Mouse (Mus musculus) hindbrain, embryonic 16.5 days (tissue): ENCODE measurements around the gene Stk32c. TPM values are rescaled to one million over a fixed set of nuclear protein-coding genes. Genes with fewer than 3 reads are reported as not detected.

Experiments
- ATAC-seq: fragments of 200-750 bp; cut with Nextera tagmentation; 2 replicates; pipeline ENCODE4 v1.8.0; 2017; ENCODE audit warnings: moderate TSS enrichment, moderate library complexity
- H3K27ac ChIP-seq: fragments of 300-500 bp; sonication (generic); 2 replicates; pipeline ENCODE4 v1.5.1; 2014; ENCODE audit warnings: low read depth, mild to moderate bottlenecking, control low read depth, low read length, moderate library complexity
- H3K27me3 ChIP-seq: fragments of 300-500 bp; sonication (generic); replicated peaks from 2 replicates; pipeline ENCODE4 v1.6.1; 2014; ENCODE audit warnings: low read length; ENCODE audit not compliant: control insufficient read depth, insufficient read depth
- H3K36me3 ChIP-seq: fragments of 300-500 bp; sonication (generic); 2 replicates; pipeline ENCODE4 v1.6.1; 2014; ENCODE audit warnings: mild to moderate bottlenecking, low read length, moderate library complexity, mixed read lengths; ENCODE audit not compliant: control insufficient read depth, insufficient read depth
- H3K4me1 ChIP-seq: fragments of 300-500 bp; sonication (generic); 2 replicates; pipeline ENCODE4 v1.6.1; 2014; ENCODE audit warnings: low read depth, low read length; ENCODE audit not compliant: control insufficient read depth, insufficient read depth
- H3K4me2 ChIP-seq: fragments of 300-500 bp; sonication (generic); 2 replicates; pipeline ENCODE4 v1.6.1; 2014; ENCODE audit warnings: mild to moderate bottlenecking, low read length, control low read depth, moderate library complexity
- H3K4me3 ChIP-seq: fragments of 300-500 bp; sonication (generic); 2 replicates; pipeline ENCODE4 v1.5.1; 2014; ENCODE audit warnings: mild to moderate bottlenecking, low read length, control low read depth, moderate library complexity
- H3K9ac ChIP-seq: fragments of 300-500 bp; sonication (generic); 2 replicates; pipeline ENCODE4 v1.6.1; 2014; ENCODE audit warnings: low read depth, mild to moderate bottlenecking, control low read depth, low read length, moderate library complexity
- H3K9me3 ChIP-seq: fragments of 300-500 bp; sonication (generic); 2 replicates; pipeline ENCODE4 v1.6.1; 2014; ENCODE audit warnings: mild to moderate bottlenecking, low read length, moderate library complexity; ENCODE audit not compliant: control insufficient read depth
- WGBS: fragments of 180-500 bp; shearing (Covaris S2); extraction: QIAGEN DNeasy Blood & Tissue Kit; methylation state at CpG from one replicate; pipeline ENCODE4 v1.1.7; 2014; 5-methylcytosine and 5-hydroxymethylcytosine counted together
- polyA plus RNA-seq: library from polyadenylated mRNA; unstranded; fragments of >200 nt; fragmentation: Nextera tagmentation; extraction: Ambion mirVana; gene quantifications from 2 replicates; pipeline ENCODE4 v1.2.1, GENCODE M21; 2015

Stk32c gene
- polyA plus RNA-seq, 1 experiment from 2014 or later = 3.0 TPM

DNA sequence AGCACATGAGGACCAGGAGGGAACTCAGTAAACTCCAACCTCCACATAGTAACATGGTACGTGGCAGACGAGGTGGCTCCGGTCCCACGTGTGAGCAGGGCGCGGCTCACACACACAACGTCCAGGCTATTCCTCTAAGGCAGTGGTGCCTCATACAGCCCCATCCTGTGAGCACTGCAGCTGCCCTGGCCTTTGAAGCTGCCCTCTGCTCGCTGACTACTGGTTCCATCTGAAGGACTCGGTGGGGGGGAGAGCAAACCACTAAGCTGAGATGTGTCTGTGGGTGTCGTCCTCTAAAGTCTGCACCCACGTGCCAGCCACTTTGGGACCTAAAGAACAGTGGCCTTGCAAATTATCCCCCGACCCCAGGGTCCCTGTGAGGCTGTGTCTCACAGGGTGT lies 17.1 kb upstream of the Stk32c start:
- no peaks in the 10 kb centered on the region for H3K36me3 ChIP-seq
- no peak overlapping the region for H3K9ac ChIP-seq
- H3K4me2 ChIP-seq = no peak overlapping the region
- H3K4me1 ChIP-seq = peaks cover 11% of the 10 kb centered on the region; the same call in 1 of the 2 replicates
- peaks cover 3% of the 10 kb centered on the region; the same call in 1 of the 2 replicates for H3K27me3 ChIP-seq
- ATAC-seq = no peak
- no peak overlapping the region for H3K27ac ChIP-seq
- no peak overlapping the region for H3K4me3 ChIP-seq
- 80% methylated on average over 12 of the region's 12 CpGs for WGBS
- no peaks in the 10 kb centered on the region for H3K9me3 ChIP-seq

DNA sequence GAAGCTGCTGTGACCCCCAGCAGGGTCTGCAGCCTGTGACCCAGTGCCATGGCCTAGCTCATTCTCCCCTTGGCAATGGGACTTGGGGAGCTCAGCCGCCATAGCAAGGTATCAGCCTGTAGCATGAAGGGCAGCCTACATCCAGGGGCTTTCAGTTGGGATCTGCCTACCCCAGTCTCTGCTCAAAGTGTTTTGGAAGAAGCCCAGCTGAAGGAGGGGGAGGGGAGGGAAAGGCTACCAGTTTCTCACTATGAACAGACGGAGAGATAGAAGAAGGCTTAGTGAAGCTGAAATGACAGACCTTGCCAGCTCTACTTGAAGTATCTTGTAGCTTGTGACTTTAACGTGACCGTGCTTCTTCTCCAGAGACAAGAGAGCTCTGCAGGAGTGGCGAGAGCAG lies 16.7 kb upstream of the Stk32c start:
- H3K9me3 ChIP-seq = no peaks in the 10 kb centered on the region
- no peak overlapping the region for H3K4me2 ChIP-seq
- H3K9ac ChIP-seq = no peak overlapping the region
- no peak overlapping the region for H3K27ac ChIP-seq
- peaks cover 9% of the 10 kb centered on the region; the same call in 1 of the 2 replicates for H3K4me1 ChIP-seq
- peaks cover 3% of the 10 kb centered on the region; the same call in 1 of the 2 replicates for H3K27me3 ChIP-seq
- no peak for ATAC-seq
- no peaks in the 10 kb centered on the region for H3K36me3 ChIP-seq
- H3K4me3 ChIP-seq = no peak overlapping the region
- WGBS = 77% methylated on average over 5 of the region's 5 CpGs

DNA sequence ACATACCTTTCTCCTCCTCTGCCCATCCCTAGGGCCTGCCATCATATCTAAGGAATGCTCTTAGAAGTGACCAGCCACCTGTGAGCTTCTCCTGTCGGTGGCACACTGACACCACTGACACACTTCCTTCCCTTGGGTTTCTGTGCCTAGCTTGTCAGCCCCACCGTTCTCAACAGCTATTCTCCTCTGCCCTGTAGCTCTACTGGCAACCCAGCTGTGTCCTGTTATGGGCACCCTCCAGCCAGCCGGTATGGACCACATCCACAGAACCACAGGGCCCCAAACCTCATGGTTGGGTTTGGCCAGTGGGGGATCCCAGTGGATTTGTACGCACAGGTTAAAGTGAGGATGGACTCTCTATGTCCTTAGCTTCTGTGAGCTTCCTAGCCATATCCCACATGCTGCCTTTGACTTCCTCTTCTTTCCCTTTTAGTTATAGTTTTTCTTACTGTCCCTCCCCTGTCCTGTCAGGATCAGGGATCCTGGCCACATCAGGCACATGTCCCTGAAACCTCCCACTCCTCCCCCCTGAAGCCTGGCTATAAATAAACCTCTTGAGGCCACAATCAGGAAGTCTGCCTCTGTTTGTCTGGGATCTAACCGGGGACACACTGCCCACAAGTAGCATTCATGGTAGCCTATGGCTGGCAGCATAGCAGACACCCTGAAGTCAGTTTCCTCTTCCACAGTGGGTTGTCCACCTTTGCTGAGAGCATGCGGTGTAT lies 15.5 kb upstream of the Stk32c start:
- no peak overlapping the region for H3K27ac ChIP-seq
- H3K27me3 ChIP-seq = peaks cover 3% of the 10 kb centered on the region; the same call in 1 of the 2 replicates
- WGBS = 76% methylated on average over 6 of the region's 6 CpGs
- no peaks in the 10 kb centered on the region for H3K9me3 ChIP-seq
- ATAC-seq = no peak
- no peaks in the 10 kb centered on the region for H3K36me3 ChIP-seq
- H3K4me3 ChIP-seq = no peak overlapping the region
- no peaks in the 10 kb centered on the region; the same call in 1 of the 2 replicates for H3K4me1 ChIP-seq
- no peak overlapping the region for H3K4me2 ChIP-seq
- no peak overlapping the region for H3K9ac ChIP-seq

DNA sequence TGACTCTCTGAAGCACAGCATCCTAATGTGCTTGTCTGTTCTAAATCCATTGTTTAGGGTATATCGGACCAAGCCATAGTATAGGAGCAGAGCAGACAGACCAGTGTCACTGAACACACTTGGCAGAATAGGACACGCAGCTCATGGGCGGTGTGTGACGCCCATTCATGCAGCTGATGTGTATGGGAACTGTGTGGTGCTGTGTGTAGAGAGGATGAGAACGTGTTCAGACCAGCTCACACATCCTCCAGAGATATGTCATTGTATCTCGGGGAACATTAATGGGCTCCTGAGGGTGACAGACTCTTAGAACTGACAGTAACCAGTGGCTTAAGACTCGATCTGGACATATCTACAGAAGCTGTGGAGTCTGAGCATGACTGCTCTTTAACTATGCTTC lies 13.3 kb upstream of the Stk32c start:
- Histone ChIP-seq H3K9me3 (no peaks in the 10 kb centered on the region), H3K27me3 (peaks cover 3% of the 10 kb centered on the region; the same call in 1 of the 2 replicates), H3K4me3 (no peak overlapping the region), H3K9ac (no peak overlapping the region), H3K4me1 (no peaks in the 10 kb centered on the region), H3K27ac (no peak overlapping the region), H3K4me2 (no peak overlapping the region), H3K36me3 (no peaks in the 10 kb centered on the region)
- WGBS = 87% methylated on average over 7 of the region's 7 CpGs
- ATAC-seq = no peak

- no peaks in the 10 kb centered on the region; the same call in 1 of the 2 replicates for H3K27me3 ChIP-seq
- no peaks in the 10 kb centered on the region for H3K4me1 ChIP-seq
- H3K27ac ChIP-seq = no peak overlapping the region
- no peak overlapping the region for H3K4me3 ChIP-seq
- no peak for ATAC-seq
- no peak overlapping the region for H3K4me2 ChIP-seq
- WGBS = 80% methylated on average over 8 of the region's 8 CpGs
- no peak overlapping the region for H3K9ac ChIP-seq
- no peaks in the 10 kb centered on the region for H3K36me3 ChIP-seq
- no peaks in the 10 kb centered on the region for H3K9me3 ChIP-seq
Measured at GRCm38 (mm10) chr7:139224725-139225124, 11.6 kb upstream of the Stk32c start.

GRCm38 (mm10) chr7:139224070-139224469 lies 11.0 kb upstream of the Stk32c start:
- ATAC-seq = no peak
- WGBS = 94% methylated on average over 1 of the region's 1 CpGs
- no peak overlapping the region for H3K4me3 ChIP-seq
- no peaks in the 10 kb centered on the region for H3K36me3 ChIP-seq
- H3K27ac ChIP-seq = no peak overlapping the region
- no peak overlapping the region for H3K4me2 ChIP-seq
- H3K9ac ChIP-seq = no peak overlapping the region
- H3K9me3 ChIP-seq = no peaks in the 10 kb centered on the region
- no peaks in the 10 kb centered on the region for H3K27me3 ChIP-seq
- H3K4me1 ChIP-seq = no peaks in the 10 kb centered on the region

GRCm38 (mm10) chr7:139222341-139222740 lies 9.2 kb upstream of the Stk32c start:
- 77% methylated on average over 4 of the region's 4 CpGs for WGBS
- H3K4me1 ChIP-seq = no peaks in the 10 kb centered on the region
- no peaks in the 10 kb centered on the region for H3K27me3 ChIP-seq
- no peaks in the 10 kb centered on the region for H3K9me3 ChIP-seq
- H3K9ac ChIP-seq = no peak overlapping the region
- no peaks in the 10 kb centered on the region for H3K36me3 ChIP-seq
- H3K27ac ChIP-seq = no peak overlapping the region
- no peak overlapping the region for H3K4me2 ChIP-seq
- H3K4me3 ChIP-seq = no peak overlapping the region
- ATAC-seq = no peak

DNA sequence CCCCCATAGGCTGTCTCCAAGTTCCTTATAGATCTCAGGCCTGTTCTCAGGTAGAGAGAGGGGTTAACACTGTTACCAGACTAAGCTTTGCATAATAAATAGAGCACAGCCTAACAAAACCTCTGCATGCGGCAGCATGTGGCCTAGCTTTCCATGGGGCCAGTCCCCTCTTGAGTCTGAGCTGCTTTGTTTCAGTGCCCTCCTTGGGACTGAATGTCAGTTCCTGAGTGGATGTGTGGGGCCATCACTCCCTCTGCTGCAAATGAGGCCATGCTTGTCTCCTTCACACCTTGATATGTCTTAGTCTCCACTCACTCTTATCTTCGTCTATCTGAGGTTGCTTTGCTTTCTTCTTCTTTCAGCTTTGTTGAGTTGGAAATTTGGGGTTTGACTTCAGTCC lies 8.7 kb upstream of the Stk32c start:
- Histone ChIP-seq H3K27ac (no peak overlapping the region), H3K4me2 (no peak overlapping the region), H3K9me3 (no peaks in the 10 kb centered on the region), H3K27me3 (no peaks in the 10 kb centered on the region), H3K4me3 (no peak overlapping the region), H3K36me3 (no peaks in the 10 kb centered on the region), H3K9ac (no peak overlapping the region), H3K4me1 (no peaks in the 10 kb centered on the region)
- 63% methylated on average over 2 of the region's 2 CpGs for WGBS
- ATAC-seq = no peak

DNA sequence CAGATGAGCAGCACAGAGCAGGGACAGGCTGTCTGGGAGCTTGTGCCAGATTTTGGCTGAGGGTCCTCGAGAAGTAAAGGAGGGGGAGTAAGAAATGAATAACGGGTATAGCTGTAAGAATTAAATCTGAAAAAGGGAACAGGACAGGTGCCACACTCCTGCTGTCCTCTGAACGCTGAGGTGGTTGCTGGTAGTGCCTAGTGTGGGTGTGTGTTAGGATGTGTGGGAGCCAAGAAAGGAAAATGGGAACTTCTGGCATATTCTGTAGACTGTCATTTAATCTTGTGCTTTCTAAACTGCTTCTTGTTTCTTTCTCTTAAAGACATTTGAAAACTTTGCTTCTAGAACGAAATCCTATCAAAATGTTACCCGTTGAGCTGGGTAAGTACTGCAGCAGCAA lies 8.0 kb upstream of the Stk32c start:
- Histone ChIP-seq H3K4me2 (no peak overlapping the region), H3K36me3 (no peaks in the 10 kb centered on the region)

More for the DNA sequence above, 8.0 kb upstream of the Stk32c start:
- Histone ChIP-seq H3K4me3 (no peak overlapping the region), H3K4me1 (no peaks in the 10 kb centered on the region), H3K9ac (no peak overlapping the region), H3K9me3 (no peaks in the 10 kb centered on the region), H3K27ac (no peak overlapping the region), H3K27me3 (no peaks in the 10 kb centered on the region)
- ATAC-seq = no peak
- WGBS = 80% methylated on average over 5 of the region's 5 CpGs
